ENCODE assay signal across 8 mouse cellular contexts in the genomic region with DNA sequence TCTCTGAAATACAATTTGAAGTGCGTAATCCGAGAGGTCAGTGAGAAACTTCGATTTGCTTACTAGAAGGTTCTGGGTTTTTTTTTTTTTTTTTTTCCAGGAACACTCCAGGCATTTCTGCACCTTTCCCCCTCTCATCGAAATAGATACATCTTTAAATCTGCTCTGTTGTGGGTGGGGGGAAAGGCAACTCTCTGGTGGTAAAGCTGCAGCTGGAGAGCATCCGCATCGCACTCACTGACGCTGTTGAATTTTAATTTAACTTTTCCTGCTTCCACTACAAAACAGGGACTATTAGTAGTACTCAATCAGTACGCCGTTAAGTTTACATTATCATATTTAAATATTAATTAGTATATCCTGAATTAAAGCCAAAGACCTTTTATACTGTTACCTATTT. TPM values are rescaled to one million over a fixed set of nuclear protein-coding genes. Genes with fewer than 3 reads are reported as not detected.
A peak's percentile ranks its signal among the peaks of the same experiment; 100 is the strongest.
DNase-seq lines count a peak whose midpoint lies in the region; TF ChIP-seq lines count a peak whose summit lies in the region.

No protein-coding gene starts in this region.

- H3K27ac ChIP-seq in kidney, adult 2 months (ENCODE audit: insufficient read depth, low read depth, low read length), result no peak overlapping the region
- peak overlapping the region; percentile 66 for H3K27ac ChIP-seq in bone marrow, adult 2 months (ENCODE audit: control insufficient read depth, insufficient read depth, low read depth, low read length, poor library complexity)
- H3K27ac ChIP-seq in hindbrain, embryonic 10.5 days, result peak overlapping the region; percentile 91
- peak overlapping the region; percentile 91 for H3K27ac ChIP-seq in midbrain, embryonic 10.5 days (replicated peaks)

- WGBS in kidney, adult 2 months, result 2% methylated on average over 9 of the region's 9 CpGs
- WGBS in bone marrow, adult 2 months, result 2% methylated on average over 9 of the region's 9 CpGs
- WGBS in hindbrain, embryonic 10.5 days, result 3% methylated on average over 9 of the region's 9 CpGs
- 4% methylated on average over 9 of the region's 9 CpGs for WGBS in midbrain, embryonic 10.5 days

- no peaks in the 10 kb centered on the region for H3K27me3 ChIP-seq in kidney, adult 2 months (replicated peaks; ENCODE audit: control insufficient read depth, insufficient read depth, low read length)
- H3K27me3 ChIP-seq in hindbrain, embryonic 10.5 days (ENCODE audit: insufficient read depth, poor library complexity, severe bottlenecking), result no peaks in the 10 kb centered on the region
- no peaks in the 10 kb centered on the region for H3K27me3 ChIP-seq in midbrain, embryonic 10.5 days (ENCODE audit: low read depth, poor library complexity, severe bottlenecking)

- intact Hi-C loops in left cerebral cortex, postnatal 25 days (cut with DNase I), result no loop called here

- 0 out of 2 replicates have a peak, but pooled peaks cover 3% of the 10 kb centered on the region for H3K4me1 ChIP-seq in kidney, adult 2 months (ENCODE audit: control insufficient read depth, insufficient read depth, low read length)
- H3K4me1 ChIP-seq in bone marrow, adult 2 months (ENCODE audit: control insufficient read depth, insufficient read depth, low read length), result peaks cover 1% of the 10 kb centered on the region; the same call in 1 of the 2 replicates
- peaks cover 33% of the 10 kb centered on the region for H3K4me1 ChIP-seq in hindbrain, embryonic 10.5 days (replicated peaks)
- H3K4me1 ChIP-seq in midbrain, embryonic 10.5 days, result peaks cover 32% of the 10 kb centered on the region

- no peak for DNase-seq in kidney, adult 2 months
- DNase-seq in kidney, adult 18-20 months, result no peak
- no peak for DNase-seq in hindbrain, embryonic 10.5 days (ENCODE audit: low spot score)
- no peak for DNase-seq in midbrain, embryonic 10.5 days (ENCODE audit: low spot score)
- no peak for DNase-seq in left cerebral cortex, postnatal 25 days (ENCODE audit: low spot score in 2 of 2)
- DNase-seq in right cerebral cortex, postnatal 36 days (ENCODE audit: low spot score in 2 of 2), result no peak
- no peak for DNase-seq in retina, embryonic 14.5 days (ENCODE audit: low spot score)

- H3K9me3 ChIP-seq in hindbrain, embryonic 10.5 days, result no peaks in the 10 kb centered on the region
- H3K9me3 ChIP-seq in midbrain, embryonic 10.5 days (replicated peaks), result no peaks in the 10 kb centered on the region

- no peaks in the 10 kb centered on the region for H3K36me3 ChIP-seq in kidney, adult 2 months (ENCODE audit: control insufficient read depth, insufficient read depth, low read length)
- peaks cover 25% of the 10 kb centered on the region for H3K36me3 ChIP-seq in hindbrain, embryonic 10.5 days
- H3K36me3 ChIP-seq in midbrain, embryonic 10.5 days, result peaks cover 32% of the 10 kb centered on the region

- TF ChIP-seq POLR2A in kidney, adult 2 months (IDR thresholded peaks at IDR 0.05; ENCODE audit: low read depth, low read length), result no peak
- TF ChIP-seq POLR2A in bone marrow, adult 2 months (IDR thresholded peaks at IDR 0.05; ENCODE audit: borderline replicate concordance, control insufficient read depth, low read depth, low read length), result no peak

- peak overlapping the region; percentile 81 for H3K4me3 ChIP-seq in kidney, adult 2 months (ENCODE audit: insufficient read depth, low read depth, low read length)
- peak overlapping the region; percentile 85 for H3K4me3 ChIP-seq in bone marrow, adult 2 months (replicated peaks; ENCODE audit: control insufficient read depth, low read depth, low read length)
- H3K4me3 ChIP-seq in hindbrain, embryonic 10.5 days, result peak overlapping the region; percentile 72
- H3K4me3 ChIP-seq in midbrain, embryonic 10.5 days, result peak overlapping the region; percentile 74

- no peak for TF ChIP-seq CTCF in kidney, adult 2 months (conservative IDR thresholded peaks at IDR 0.05; ENCODE audit: insufficient read depth, insufficient read length, low read depth, low read length)
- no peak for TF ChIP-seq CTCF in bone marrow, adult 2 months (IDR thresholded peaks at IDR 0.05; ENCODE audit: control insufficient read depth, insufficient read depth, low read length)

RNA-seq across cellular contexts. Expression of gene Mns1, which starts 0.9 kb away (rescaled TPM):
- polyA plus RNA-seq in kidney, adult 2 months (2012; rRNA removed), result 0.07 and 0.11 TPM in 2 replicates
- polyA plus RNA-seq in bone marrow, adult 2 months (2011; ENCODE audit: insufficient read depth, insufficient read length, low replicate concordance, missing spikeins), result 47.2 and 66.3 TPM in 2 replicates
- polyA plus RNA-seq in hindbrain, embryonic 10.5 days (2016; fragmentation: Nextera tagmentation; extraction: Ambion mirVana), result 32.3 and 51.3 TPM in 2 replicates
- polyA plus RNA-seq in midbrain, embryonic 10.5 days (2016; fragmentation: Nextera tagmentation; extraction: Ambion mirVana), result 52.9 and 53.8 TPM in 2 replicates
- total RNA-seq in left cerebral cortex, postnatal 25 days (2021), result 1 to 10 TPM in 1 of 2 experiments, under 1 TPM in 1; 0.82 to 1.1 TPM

RNA-seq across cellular contexts. Expression of gene Tex9, which starts 53.3 kb away (rescaled TPM):
- polyA plus RNA-seq in kidney, adult 2 months (2012; rRNA removed), result 3.0 and 3.4 TPM in 2 replicates
- 9.6 and 20.6 TPM in 2 replicates for polyA plus RNA-seq in bone marrow, adult 2 months (2011; ENCODE audit: insufficient read depth, insufficient read length, low replicate concordance, missing spikeins)
- polyA plus RNA-seq in hindbrain, embryonic 10.5 days (2016; fragmentation: Nextera tagmentation; extraction: Ambion mirVana), result 47.0 and 66.3 TPM in 2 replicates
- 69.6 and 75.0 TPM in 2 replicates for polyA plus RNA-seq in midbrain, embryonic 10.5 days (2016; fragmentation: Nextera tagmentation; extraction: Ambion mirVana)
- 10 to 100 TPM in 1 of 2 experiments, 1 to 10 TPM in 1; 8.3 to 13.9 TPM for total RNA-seq in left cerebral cortex, postnatal 25 days (2021)

Comparison
In these comparisons a context has a peak if more than half of its experiments do, and no peak if none do; other contexts are left out.
1. RNA of gene Mns1, which starts 0.9 kb away (polyA plus RNA-seq): 47.2 to 66.3 TPM in bone marrow, adult 2 months, 52.9 to 53.8 TPM in midbrain, embryonic 10.5 days and 32.3 to 51.3 TPM in hindbrain, embryonic 10.5 days; 0.07 to 0.11 TPM in kidney, adult 2 months; every median in the first group is over 10 times any median in the second.
2. Peak in every context shown above with its lines, with median percentiles within 50 percentile points of each other: H3K4me3 ChIP-seq.